In genomic region chr8:107582136-107582535, GRCm38 (mm10) we compare ENCODE assay signal across 21 mouse cellular contexts. TPM values are rescaled to one million over a fixed set of nuclear protein-coding genes. Genes with fewer than 3 reads are reported as not detected.
DNase-seq lines count a peak whose midpoint lies in the region; ATAC-seq lines count a peak whose summit lies in the region.
"Had no signal": no experiment of that assay in that cellular context is flagged by ENCODE, and none has a peak within 500 bp of the region (broad histone marks: within the 10 kb centered on the region; RNA-seq: fewer than 3 reads in every experiment).

No protein-coding gene starts in this region.

- 94% methylated on average over 11 of the region's 11 CpGs for WGBS in forebrain, embryonic 11.5 days
- 95% methylated on average over 11 of the region's 11 CpGs for WGBS in forebrain, embryonic 14.5 days
- WGBS in heart, embryonic 10.5 days, result 93% methylated on average over 11 of the region's 11 CpGs

- no peak overlapping the region for H3K4me3 ChIP-seq in forebrain, embryonic 11.5 days (ENCODE audit: low read depth, low read length)
- H3K4me3 ChIP-seq in forebrain, embryonic 14.5 days (ENCODE audit: low read depth, low read length), result no peak overlapping the region
- H3K4me3 ChIP-seq in heart, embryonic 10.5 days, result no peak overlapping the region

- ATAC-seq in forebrain, embryonic 11.5 days (replicated peaks; ENCODE audit: low FRiP score), result no peak
- ATAC-seq in forebrain, embryonic 14.5 days, result no peak
- ATAC-seq: activated CD4-positive, CD25-positive, alpha-beta regulatory T cell, adult 4 months; CD4-positive, CD25-positive, alpha-beta regulatory T cell, adult 4 months; Patski had no signal

- H3K4me1 ChIP-seq in forebrain, embryonic 11.5 days (replicated peaks; ENCODE audit: control insufficient read depth, insufficient read depth, low read length), result 0 out of 2 replicates have a peak, but pooled peaks cover 2% of the 10 kb centered on the region
- peaks cover 2% of the 10 kb centered on the region for H3K4me1 ChIP-seq in forebrain, embryonic 14.5 days (ENCODE audit: control insufficient read depth, insufficient read depth, low read length)
- H3K4me1 ChIP-seq in heart, embryonic 10.5 days, result peaks cover 7% of the 10 kb centered on the region; the same call in 1 of the 2 replicates

- no peak overlapping the region for H3K27ac ChIP-seq in forebrain, embryonic 11.5 days (ENCODE audit: low read depth, low read length)
- H3K27ac ChIP-seq in forebrain, embryonic 14.5 days (ENCODE audit: low read depth, low read length), result no peak overlapping the region
- no peak overlapping the region for H3K27ac ChIP-seq in heart, embryonic 10.5 days

- H3K4me2 ChIP-seq in forebrain, embryonic 11.5 days (ENCODE audit: low read depth, low read length, severe bottlenecking), result no peak overlapping the region
- no peak overlapping the region for H3K4me2 ChIP-seq in forebrain, embryonic 14.5 days (ENCODE audit: low read length)

- H3K36me3 ChIP-seq in forebrain, embryonic 11.5 days (ENCODE audit: control insufficient read depth, insufficient read depth, low read length), result peaks cover 36% of the 10 kb centered on the region; the same call in 1 of the 2 replicates
- peaks cover 84% of the 10 kb centered on the region for H3K36me3 ChIP-seq in forebrain, embryonic 14.5 days (ENCODE audit: control insufficient read depth, insufficient read depth, low read length)
- peaks cover 86% of the 10 kb centered on the region for H3K36me3 ChIP-seq in heart, embryonic 10.5 days

- no peaks in the 10 kb centered on the region for H3K9me3 ChIP-seq in forebrain, embryonic 11.5 days (ENCODE audit: control insufficient read depth, low read length)
- H3K9me3 ChIP-seq in forebrain, embryonic 14.5 days (replicated peaks; ENCODE audit: control insufficient read depth, low read length), result no peaks in the 10 kb centered on the region
- no peaks in the 10 kb centered on the region for H3K9me3 ChIP-seq in heart, embryonic 10.5 days
- H3K9me3 ChIP-seq: G1E had no signal

- intact Hi-C loops in heart, postnatal 25 days (cut with DNase I), result loop anchor here (10.0 kb wide), 1 partner anchor 1983 kb away; the partner anchor contains the start of genes Dhx38 and Txnl4b

- no peaks in the 10 kb centered on the region for H3K27me3 ChIP-seq in forebrain, embryonic 11.5 days (ENCODE audit: control insufficient read depth, insufficient read depth, low read length)
- H3K27me3 ChIP-seq in forebrain, embryonic 14.5 days (replicated peaks; ENCODE audit: control insufficient read depth, insufficient read depth, low read length), result no peaks in the 10 kb centered on the region
- no peaks in the 10 kb centered on the region for H3K27me3 ChIP-seq in heart, embryonic 10.5 days (ENCODE audit: insufficient read depth, poor library complexity, severe bottlenecking)
- H3K27me3 ChIP-seq: CH12.LX, Patski had no signal

- peak; percentile 45 for DNase-seq in forebrain, embryonic 11.5 days (ENCODE audit: low spot score)
- no peak for DNase-seq in forebrain, embryonic 14.5 days (ENCODE audit: low spot score)
- peak; percentile 84 for DNase-seq in heart, adult 11 months
- DNase-seq in heart, adult 9 months (ENCODE audit: low spot score in 2 of 2), result no peak
- DNase-seq in heart, embryonic 10.5 days (ENCODE audit: low spot score), result peak; percentile 58
- DNase-seq in heart, postnatal 25 days (ENCODE audit: low spot score), result no peak
- DNase-seq: adrenal gland, adult 2 months; adrenal gland, adult 8-10 months; adrenal gland, postnatal 10 days; adrenal gland, postnatal 14 days; adrenal gland, postnatal 25 days; adrenal gland, postnatal 36 days; B cell, adult 2 months; cerebellum, adult 11 months; cerebellum, adult 11-12 months; cerebellum, adult 18-20 months had no signal

- no peak overlapping the region for H3K9ac ChIP-seq in forebrain, embryonic 11.5 days (ENCODE audit: low read length)
- no peak overlapping the region for H3K9ac ChIP-seq in forebrain, embryonic 14.5 days (ENCODE audit: low read length)

RNA-seq across cellular contexts. Expression of gene Psmd7, which starts 6.1 kb away (rescaled TPM):
- polyA plus RNA-seq in forebrain, embryonic 11.5 days (2014; fragmentation: Nextera tagmentation; extraction: Ambion mirVana), result 298 and 300 TPM in 2 replicates
- polyA plus RNA-seq in forebrain, embryonic 14.5 days (2014; fragmentation: Nextera tagmentation; extraction: Ambion mirVana), result 247 and 252 TPM in 2 replicates
- polyA plus RNA-seq in heart, embryonic 10.5 days (2016; fragmentation: Nextera tagmentation; extraction: Ambion mirVana), result 248 and 324 TPM in 2 replicates
- total RNA-seq in heart, postnatal 25 days (2021), result 10 to 100 TPM; 80.4 to 89.9 TPM

Comparison
In these comparisons a context has a peak if more than half of its experiments do, and no peak if none do; other contexts are left out.
1. DNase-seq: peak in forebrain, embryonic 11.5 days (single experiment), heart, adult 11 months (single experiment) and heart, embryonic 10.5 days (single experiment); none in forebrain, embryonic 14.5 days (single experiment), heart, adult 9 months (0 of 2) and heart, postnatal 25 days (single experiment).